ENCODE assay signal across 16 mouse cellular contexts in the genomic region with DNA sequence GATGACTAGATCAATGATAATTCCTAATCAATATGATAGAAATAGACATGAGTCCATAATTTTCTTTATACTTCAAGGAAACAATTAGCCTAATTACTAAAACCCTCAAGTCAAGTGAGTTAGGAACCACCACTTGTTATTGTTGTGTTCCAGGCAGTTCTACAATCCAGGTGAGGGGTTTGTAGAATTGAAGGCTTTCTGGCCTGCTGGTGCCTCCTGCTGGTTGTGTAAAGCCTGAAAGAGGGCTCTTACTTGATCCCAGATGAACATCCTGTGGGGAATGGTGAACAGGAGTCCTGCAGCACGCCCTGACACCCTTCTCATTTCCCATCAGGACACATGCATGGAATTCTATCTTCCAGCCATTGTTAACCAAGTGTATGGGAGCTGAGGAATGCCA. TPM values are rescaled to one million over a fixed set of nuclear protein-coding genes. Genes with fewer than 3 reads are reported as not detected.
A peak's percentile ranks its signal among the peaks of the same experiment; 100 is the strongest.
DNase-seq lines count a peak whose midpoint lies in the region.
"Had no signal": no experiment of that assay in that cellular context is flagged by ENCODE, and none has a peak within 500 bp of the region (broad histone marks: within the 10 kb centered on the region; RNA-seq: fewer than 3 reads in every experiment).

No protein-coding gene starts in this region.

- no peaks in the 10 kb centered on the region for H3K27me3 ChIP-seq in splenic B cell, adult 2 months (ENCODE audit: control insufficient read depth, insufficient read depth, low read length, poor library complexity, severe bottlenecking)
- H3K27me3 ChIP-seq: forebrain, embryonic 15.5 days; liver, embryonic 15.5 days; midbrain, embryonic 12.5 days had no signal

- no peaks in the 10 kb centered on the region for H3K36me3 ChIP-seq in splenic B cell, adult 2 months (ENCODE audit: control insufficient read depth, insufficient read depth, low read length, poor library complexity, severe bottlenecking)
- H3K36me3 ChIP-seq: forebrain, embryonic 15.5 days; limb, embryonic 10.5 days; liver, embryonic 15.5 days; midbrain, embryonic 12.5 days had no signal

- peak; percentile 11 for DNase-seq in spleen, postnatal 36 days (ENCODE audit: low spot score in 2 of 2)
- no peak for DNase-seq in spleen, adult 12 weeks (ENCODE audit: low spot score)
- peak; percentile 39 for DNase-seq in T-cell, adult 2 months (ENCODE audit: low spot score)
- DNase-seq in splenic B cell, adult 2 months (ENCODE audit: low read depth, low spot score), result peak; percentile 65
- DNase-seq in layer of hippocampus, postnatal 36 days, result no peak
- no peak for DNase-seq in ovary, postnatal 36 days (ENCODE audit: low spot score)
- no peak for DNase-seq in heart, adult 11 months
- DNase-seq: adrenal gland, adult 8-10 months; cerebellum, adult 9-10 months; gastrocnemius, adult 2 months; kidney, adult 9 months had no signal

RNA-seq across cellular contexts. Expression of a gene that starts 13.2 kb away (rescaled TPM):
- total RNA-seq in layer of hippocampus, postnatal 36 days (2021), result not detected
- total RNA-seq: adrenal gland, adult 8-10 months; gastrocnemius, adult 2 months; heart, adult 8-10 months had no signal

RNA-seq across cellular contexts. Expression of a gene that starts 24.1 kb away (rescaled TPM):
- under 1 TPM in 1 of 2 experiments, not detected in 1; 0.32 TPM for total RNA-seq in layer of hippocampus, postnatal 36 days (2021)

RNA-seq across cellular contexts. Expression of a gene that starts 43.2 kb away (rescaled TPM):
- total RNA-seq in layer of hippocampus, postnatal 36 days (2021), result not detected
- total RNA-seq: gastrocnemius, adult 2 months had no signal

Comparison
In these comparisons a context has a peak if more than half of its experiments do, and no peak if none do; other contexts are left out.
1. DNase-seq: peak in spleen, postnatal 36 days (2 of 2), T-cell, adult 2 months (single experiment) and splenic B cell, adult 2 months (single experiment); none in spleen, adult 12 weeks (single experiment), layer of hippocampus, postnatal 36 days (0 of 2), ovary, postnatal 36 days (single experiment) and heart, adult 11 months (single experiment).